Mouse (Mus musculus) stomach, postnatal 0 days (tissue): ENCODE measurements at regions not wholly inside any gene's neighbourhood (a gene's known extent, or its start where the extent isn't known, plus 50 kb on each side); places are given as distances from the start of the nearest gene placed in this dataset.

ENCODE experiments used
- ATAC-seq: fragments of 200-750 bp; cut with Nextera tagmentation; 2 replicates; pipeline ENCODE4 v1.8.0; 2017; ENCODE audit not compliant: low FRiP score, low TSS enrichment
- DNase-seq: peaks from one replicate; pipeline ENCODE4 v3.0.0-alpha.2; 2016; ENCODE audit warnings: low spot score
- H3K27ac ChIP-seq: fragments of 300-500 bp; sonication (generic); replicated peaks from 2 replicates; pipeline ENCODE4 v1.5.1; 2014; ENCODE audit warnings: mild to moderate bottlenecking, control low read depth
- H3K27me3 ChIP-seq: fragments of 300-500 bp; sonication (generic); 2 replicates; pipeline ENCODE4 v1.6.1; 2014; ENCODE audit warnings: low read length; ENCODE audit not compliant: control insufficient read depth, insufficient read depth
- H3K36me3 ChIP-seq: fragments of 300-500 bp; sonication (generic); 2 replicates; pipeline ENCODE4 v1.6.1; 2014; ENCODE audit warnings: low read length, mixed read lengths; ENCODE audit not compliant: control insufficient read depth, insufficient read depth
- H3K4me1 ChIP-seq: fragments of 300-500 bp; sonication (generic); replicated peaks from 2 replicates; pipeline ENCODE4 v1.6.1; 2014; ENCODE audit warnings: antibody characterized with exemption; ENCODE audit not compliant: control insufficient read depth, insufficient read depth
- H3K4me2 ChIP-seq: fragments of 300-500 bp; sonication (generic); replicated peaks from 2 replicates; pipeline ENCODE4 v1.6.1; 2014; ENCODE audit warnings: low read depth, mild to moderate bottlenecking, control low read depth, moderate library complexity
- H3K4me3 ChIP-seq: fragments of 300-500 bp; sonication (generic); 2 replicates; pipeline ENCODE4 v1.5.1; 2014; ENCODE audit warnings: low read depth, low read length, control low read depth
- H3K9ac ChIP-seq: fragments of 300-500 bp; sonication (generic); 2 replicates; pipeline ENCODE4 v1.6.1; 2014; ENCODE audit warnings: mild to moderate bottlenecking, low read length, control low read depth, mixed read lengths
- H3K9me3 ChIP-seq: fragments of 300-500 bp; sonication (generic); 2 replicates; pipeline ENCODE4 v1.6.1; 2016; ENCODE audit warnings: low read length; ENCODE audit not compliant: control insufficient read depth
- CTCF ChIP-seq: IDR thresholded peaks from 2 replicates; pipeline ENCODE4 v1.5.1; 2016; ENCODE audit warnings: antibody characterized with exemption, low read depth, mild to moderate bottlenecking, moderate library complexity
- EP300 ChIP-seq: optimal IDR thresholded peaks from 2 replicates; pipeline ENCODE3; 2016; ENCODE audit warnings: antibody characterized with exemption
- WGBS: fragments of 180-500 bp; shearing (Covaris S2); extraction: QIAGEN DNeasy Blood & Tissue Kit; methylation state at CpG from one replicate; pipeline ENCODE4 v1.1.7; 2014; 5-methylcytosine and 5-hydroxymethylcytosine counted together

DNA sequence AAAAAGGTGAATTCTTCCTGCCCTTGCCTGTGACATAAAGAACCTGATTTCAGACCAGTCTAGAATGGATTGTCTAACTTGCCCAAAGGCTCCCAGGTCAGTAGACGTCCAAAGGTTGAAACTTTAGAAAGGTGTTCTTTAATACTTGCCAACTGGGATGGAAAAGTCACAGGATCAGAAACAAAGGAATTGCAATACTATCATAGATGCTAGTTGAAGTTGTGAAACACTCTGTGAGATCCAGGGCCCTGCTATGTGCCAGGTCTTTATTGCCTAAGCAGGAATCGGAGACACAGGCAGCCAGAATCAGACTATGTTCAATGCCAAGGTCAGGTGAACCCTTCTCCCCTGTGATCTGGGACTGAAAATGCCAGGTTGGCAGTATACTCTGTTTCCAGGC, 108.0 kb upstream of the Nphp3 start:
- Histone ChIP-seq H3K4me1 (no peaks in the 10 kb centered on the region), H3K9ac (no peak overlapping the region)

DNA sequence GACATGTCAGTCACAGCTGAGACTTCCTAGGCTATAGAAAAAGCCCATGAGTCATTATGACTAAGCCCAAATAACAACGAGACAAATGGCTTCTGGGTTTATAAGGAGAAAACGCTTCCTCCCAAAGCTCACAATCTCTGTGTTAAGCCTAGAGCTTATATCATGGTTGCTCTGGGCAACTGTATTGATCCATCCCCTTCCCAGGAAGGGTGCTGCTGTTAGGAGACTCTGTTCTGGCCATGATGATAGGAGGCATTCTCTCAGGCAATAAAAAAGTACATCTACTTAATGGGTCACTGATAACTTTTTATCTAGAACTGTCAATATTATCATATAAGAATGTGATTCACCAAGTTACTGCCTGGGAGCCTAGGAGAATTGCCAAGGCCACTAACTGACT, 103.0 kb upstream of the Nphp3 start:
- no peak overlapping the region for H3K4me3 ChIP-seq
- DNase-seq (no peak), ATAC-seq (peak; percentile 57; the same call in 1 of the 2 replicates)
- H3K9ac ChIP-seq = no peak overlapping the region
- 37% methylated on average over 2 of the region's 2 CpGs for WGBS
- no peaks in the 10 kb centered on the region for H3K27me3 ChIP-seq
- no peaks in the 10 kb centered on the region for H3K9me3 ChIP-seq
- H3K36me3 ChIP-seq = no peaks in the 10 kb centered on the region
- no peak overlapping the region for H3K27ac ChIP-seq
- H3K4me2 ChIP-seq = no peak overlapping the region
- no peaks in the 10 kb centered on the region for H3K4me1 ChIP-seq
- no peak for TF ChIP-seq EP300
- TF ChIP-seq CTCF = no peak

More for the DNA sequence above, 108.0 kb upstream of the Nphp3 start:
- ATAC-seq (no peak), DNase-seq (no peak)
- no peaks in the 10 kb centered on the region for H3K27me3 ChIP-seq
- H3K4me3 ChIP-seq = no peak overlapping the region
- H3K9me3 ChIP-seq = no peaks in the 10 kb centered on the region
- no peak overlapping the region for H3K27ac ChIP-seq
- no peaks in the 10 kb centered on the region for H3K36me3 ChIP-seq
- TF ChIP-seq EP300 = no peak
- TF ChIP-seq CTCF = no peak
- WGBS = 87% methylated on average over 2 of the region's 2 CpGs
- no peak overlapping the region for H3K4me2 ChIP-seq

DNA sequence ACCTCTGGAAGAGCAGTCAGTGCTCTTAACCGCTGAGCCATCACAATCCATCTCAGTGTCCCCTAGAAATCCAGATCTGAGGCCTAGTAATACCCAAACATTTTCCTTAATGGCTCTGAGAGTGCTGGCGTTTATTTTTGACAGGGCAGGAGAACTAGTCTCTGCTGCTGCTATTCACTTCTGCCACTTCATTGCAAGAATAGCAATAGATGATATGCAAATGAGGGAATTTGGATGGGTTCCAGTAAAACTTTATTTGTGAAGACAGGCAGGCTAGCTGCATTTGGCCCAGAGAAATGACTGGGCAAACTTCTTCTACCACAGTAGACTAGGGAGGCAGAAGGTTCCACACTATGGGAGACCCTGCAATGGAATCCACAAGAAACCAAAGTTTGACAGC, 91.0 kb upstream of the Nphp3 start:
- no peak for TF ChIP-seq CTCF
- no peak for TF ChIP-seq EP300
- DNase-seq = no peak
- no peaks in the 10 kb centered on the region for H3K9me3 ChIP-seq
- H3K4me1 ChIP-seq = no peaks in the 10 kb centered on the region
- H3K36me3 ChIP-seq = no peaks in the 10 kb centered on the region
- no peak for ATAC-seq
- H3K9ac ChIP-seq = no peak overlapping the region
- WGBS = 66% methylated on average over 2 of the region's 2 CpGs
- no peak overlapping the region for H3K27ac ChIP-seq
- H3K4me2 ChIP-seq = no peak overlapping the region
- no peaks in the 10 kb centered on the region for H3K27me3 ChIP-seq
- H3K4me3 ChIP-seq = no peak overlapping the region

DNA sequence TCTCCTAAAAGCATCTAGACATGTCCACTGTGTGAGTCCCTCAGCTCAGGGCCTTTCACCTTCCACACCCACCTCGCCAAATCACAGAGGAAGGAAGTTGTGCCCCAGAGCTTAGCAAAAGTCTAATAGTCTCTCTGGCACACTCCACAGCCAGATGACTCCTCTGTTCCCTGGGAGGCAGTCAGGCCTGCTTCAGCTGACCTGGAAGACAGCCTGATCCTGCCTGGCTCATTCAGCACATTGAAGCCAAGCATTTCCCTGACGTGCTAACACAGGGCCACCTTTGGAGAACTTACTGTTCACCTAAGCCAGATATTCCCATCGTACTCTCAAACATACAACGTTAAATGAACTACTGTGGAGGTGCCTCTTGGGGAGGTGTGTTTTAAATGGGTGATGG, 87.2 kb upstream of the Nphp3 start:
- no peak overlapping the region for H3K27ac ChIP-seq
- no peak for ATAC-seq
- WGBS = 84% methylated on average over 4 of the region's 4 CpGs
- no peaks in the 10 kb centered on the region for H3K36me3 ChIP-seq
- no peak overlapping the region for H3K9ac ChIP-seq
- H3K4me1 ChIP-seq = no peaks in the 10 kb centered on the region
- H3K9me3 ChIP-seq = no peaks in the 10 kb centered on the region
- H3K4me2 ChIP-seq = no peak overlapping the region
- H3K27me3 ChIP-seq = no peaks in the 10 kb centered on the region
- TF ChIP-seq EP300 = no peak
- no peak for TF ChIP-seq CTCF
- no peak overlapping the region for H3K4me3 ChIP-seq
- DNase-seq = no peak

DNA sequence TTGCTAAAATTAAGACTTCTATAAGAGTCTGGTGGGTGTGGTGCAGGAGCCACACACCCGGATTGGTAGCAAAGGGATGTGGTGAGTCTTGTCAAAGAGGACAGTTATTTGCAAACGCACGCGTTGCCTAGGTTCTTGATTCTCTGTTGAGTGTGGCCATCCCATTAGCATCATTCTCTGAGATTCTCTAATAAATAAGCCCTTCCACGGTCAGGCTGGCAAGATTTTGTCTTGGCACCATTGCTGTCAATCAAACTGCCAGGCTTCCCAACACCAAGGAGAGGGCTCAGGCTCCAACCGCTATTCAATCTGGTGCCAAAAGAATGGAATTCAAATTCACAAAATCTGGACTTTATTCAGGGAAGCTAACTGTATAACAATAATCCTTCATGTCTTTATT, 84.6 kb upstream of the Nphp3 start:
- Histone ChIP-seq H3K4me2 (no peak overlapping the region), H3K9ac (no peak overlapping the region), H3K4me1 (no peaks in the 10 kb centered on the region), H3K36me3 (no peaks in the 10 kb centered on the region), H3K27me3 (no peaks in the 10 kb centered on the region), H3K4me3 (no peak overlapping the region), H3K27ac (no peak overlapping the region), H3K9me3 (no peaks in the 10 kb centered on the region)
- WGBS = 94% methylated on average over 6 of the region's 6 CpGs
- ATAC-seq (no peak), DNase-seq (no peak)
- TF ChIP-seq EP300 (no peak), CTCF (no peak)

DNA sequence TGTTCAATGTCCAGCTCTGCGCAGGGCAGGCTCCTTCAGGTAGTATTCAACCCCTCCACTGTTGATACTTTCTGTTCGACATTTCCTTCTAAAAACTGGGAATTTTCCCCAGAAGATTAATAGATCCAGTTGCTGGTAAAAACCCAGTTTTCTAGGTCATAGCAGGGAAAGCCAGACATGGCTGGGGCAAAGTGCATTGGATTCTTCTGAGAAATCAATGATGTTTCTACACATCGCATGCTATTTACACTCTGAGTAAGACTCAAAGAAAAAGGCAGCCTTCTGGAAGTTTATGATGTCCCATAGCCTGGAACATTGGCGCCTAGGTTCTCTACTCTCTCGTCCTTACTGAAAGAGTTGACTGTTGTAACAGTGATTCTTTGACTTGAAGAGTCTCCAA, 80.0 kb upstream of the Nphp3 start:
- Histone ChIP-seq H3K36me3 (no peaks in the 10 kb centered on the region), H3K4me3 (no peak overlapping the region), H3K4me1 (no peaks in the 10 kb centered on the region), H3K9me3 (no peaks in the 10 kb centered on the region), H3K27me3 (no peaks in the 10 kb centered on the region), H3K4me2 (no peak overlapping the region), H3K27ac (no peak overlapping the region), H3K9ac (no peak overlapping the region)
- no peak for TF ChIP-seq CTCF
- no peak for TF ChIP-seq EP300
- no peak for DNase-seq
- no peak for ATAC-seq
- 92% methylated on average over 5 of the region's 5 CpGs for WGBS
